Mouse (Mus musculus): ENCODE measurements around the gene Ripply3.

The Ripply3 gene

GRCm38 (mm10) chr16:94358091-94358490 lies 29.9 kb downstream of the Ripply3 start:
- DNase-seq (ENCODE audit: low read depth, low spot score) = no peak

GRCm38 (mm10) chr16:94360578-94361350 lies 32.5 kb downstream of the Ripply3 start:
- DNase-seq (ENCODE audit: low read depth, low spot score) = no peak

- peak; percentile 13 for DNase-seq (ENCODE audit: low read depth, low spot score)
Observed at GRCm38 (mm10) chr16:94362174-94362873, 34.1 kb downstream of the Ripply3 start.

GRCm38 (mm10) chr16:94363814-94364213 lies 35.6 kb downstream of the Ripply3 start:
- no peak for DNase-seq (ENCODE audit: low read depth, low spot score)

- no peak for DNase-seq (ENCODE audit: low read depth, low spot score)
Observed at GRCm38 (mm10) chr16:94365435-94365834, 37.2 kb downstream of the Ripply3 start.

GRCm38 (mm10) chr16:94369596-94370172 lies 41.5 kb downstream of the Ripply3 start:
- DNase-seq (ENCODE audit: low read depth, low spot score) = peak; percentile 16

- peak; percentile 95 for DNase-seq (ENCODE audit: low read depth, low spot score)
Observed at GRCm38 (mm10) chr16:94370173-94370914, 42.1 kb downstream of the Ripply3 start, which contains the start of gene Ttc3. TSS of gene Ttc3 (plus strand) at chr16:94370618.

- peak; percentile 91 for DNase-seq (ENCODE audit: low read depth, low spot score)
Observed at GRCm38 (mm10) chr16:94370915-94371300, 42.7 kb downstream of the Ripply3 start.

GRCm38 (mm10) chr16:94371301-94371931 lies 43.2 kb downstream of the Ripply3 start, which contains the start of gene Pigp:
TSS of gene Pigp (minus strand) at chr16:94371842.
- DNase-seq (ENCODE audit: low read depth, low spot score) = peak; percentile 93

GRCm38 (mm10) chr16:94379386-94379785 lies 51.2 kb downstream of the Ripply3 start:
- no peak for DNase-seq (ENCODE audit: low read depth, low spot score)

GRCm38 (mm10) chr16:94383277-94383676 lies 55.1 kb downstream of the Ripply3 start:
- DNase-seq (ENCODE audit: low read depth, low spot score) = no peak
